Mouse (Mus musculus): ENCODE results near the gene Ndp. TPM values are rescaled to one million over a fixed set of nuclear protein-coding genes. Genes with fewer than 3 reads are reported as not detected.

The Ndp gene
- polyA plus RNA-seq, 1 experiment from 2014 or later = 5.0 TPM

- Histone ChIP-seq H3K4me1 (no peaks in the 10 kb centered on the region), H3K36me3 (replicated peaks) (no peaks in the 10 kb centered on the region), H3K27ac (no peak overlapping the region), H3K4me2 (no peak overlapping the region), H3K9me3 (no peaks in the 10 kb centered on the region), H3K4me3 (replicated peaks) (no peak overlapping the region), H3K9ac (no peak overlapping the region), H3K27me3 (no peaks in the 10 kb centered on the region)
- ATAC-seq (ENCODE audit: low FRiP score) = no peak
- 88% methylated on average over 2 of the region's 2 CpGs for WGBS
These were observed 65.5 kb downstream of the Ndp start for GRCm38 (mm10) chrX:16846034-16846433.

- no peak overlapping the region for H3K27ac ChIP-seq
- 83% methylated on average over 2 of the region's 2 CpGs for WGBS
- no peaks in the 10 kb centered on the region for H3K27me3 ChIP-seq
- no peaks in the 10 kb centered on the region for H3K4me1 ChIP-seq
- H3K36me3 ChIP-seq (replicated peaks) = no peaks in the 10 kb centered on the region
- no peak overlapping the region for H3K9ac ChIP-seq
- no peak for ATAC-seq (ENCODE audit: low FRiP score)
- H3K4me3 ChIP-seq (replicated peaks) = no peak overlapping the region
- H3K9me3 ChIP-seq = no peaks in the 10 kb centered on the region
- no peak overlapping the region for H3K4me2 ChIP-seq
These were observed 70.1 kb downstream of the Ndp start for GRCm38 (mm10) chrX:16841443-16841842.

GRCm38 (mm10) chrX:16837293-16837692 is 74.3 kb downstream of the Ndp start:
- ATAC-seq (ENCODE audit: low FRiP score) = no peak
- Histone ChIP-seq H3K36me3 (replicated peaks) (no peaks in the 10 kb centered on the region), H3K27ac (no peak overlapping the region), H3K9me3 (no peaks in the 10 kb centered on the region), H3K9ac (no peak overlapping the region), H3K4me2 (no peak overlapping the region), H3K4me1 (no peaks in the 10 kb centered on the region), H3K27me3 (no peaks in the 10 kb centered on the region), H3K4me3 (replicated peaks) (no peak overlapping the region)
- WGBS = 96% methylated on average over 1 of the region's 1 CpGs

GRCm38 (mm10) chrX:16836488-16837082 is 75.0 kb downstream of the Ndp start:
- Histone ChIP-seq H3K9ac (no peak overlapping the region), H3K4me3 (replicated peaks) (no peak overlapping the region), H3K4me2 (no peak overlapping the region), H3K4me1 (no peaks in the 10 kb centered on the region), H3K27ac (no peak overlapping the region), H3K9me3 (no peaks in the 10 kb centered on the region), H3K36me3 (replicated peaks) (no peaks in the 10 kb centered on the region), H3K27me3 (no peaks in the 10 kb centered on the region)
- no peak for ATAC-seq (ENCODE audit: low FRiP score)

Other genes with a start within 250 kb of the Ndp start
- 4.8 and 7.2 TPM in 2 replicates for gene Maob, start 94.4 kb downstream of the Ndp start, polyA plus RNA-seq (2016; fragmentation: Nextera tagmentation; extraction: Ambion mirVana)

All from forebrain, embryonic 12.5 days (tissue).